Mouse (Mus musculus) kidney, adult 8-10 months (tissue): Measurements from ENCODE around the gene Nktr.

ENCODE experiments used
- DNase-seq, 2 experiments: peaks; one replicate each; pipeline ENCODE4 v3.0.0; 2022

The Nktr gene

DNA sequence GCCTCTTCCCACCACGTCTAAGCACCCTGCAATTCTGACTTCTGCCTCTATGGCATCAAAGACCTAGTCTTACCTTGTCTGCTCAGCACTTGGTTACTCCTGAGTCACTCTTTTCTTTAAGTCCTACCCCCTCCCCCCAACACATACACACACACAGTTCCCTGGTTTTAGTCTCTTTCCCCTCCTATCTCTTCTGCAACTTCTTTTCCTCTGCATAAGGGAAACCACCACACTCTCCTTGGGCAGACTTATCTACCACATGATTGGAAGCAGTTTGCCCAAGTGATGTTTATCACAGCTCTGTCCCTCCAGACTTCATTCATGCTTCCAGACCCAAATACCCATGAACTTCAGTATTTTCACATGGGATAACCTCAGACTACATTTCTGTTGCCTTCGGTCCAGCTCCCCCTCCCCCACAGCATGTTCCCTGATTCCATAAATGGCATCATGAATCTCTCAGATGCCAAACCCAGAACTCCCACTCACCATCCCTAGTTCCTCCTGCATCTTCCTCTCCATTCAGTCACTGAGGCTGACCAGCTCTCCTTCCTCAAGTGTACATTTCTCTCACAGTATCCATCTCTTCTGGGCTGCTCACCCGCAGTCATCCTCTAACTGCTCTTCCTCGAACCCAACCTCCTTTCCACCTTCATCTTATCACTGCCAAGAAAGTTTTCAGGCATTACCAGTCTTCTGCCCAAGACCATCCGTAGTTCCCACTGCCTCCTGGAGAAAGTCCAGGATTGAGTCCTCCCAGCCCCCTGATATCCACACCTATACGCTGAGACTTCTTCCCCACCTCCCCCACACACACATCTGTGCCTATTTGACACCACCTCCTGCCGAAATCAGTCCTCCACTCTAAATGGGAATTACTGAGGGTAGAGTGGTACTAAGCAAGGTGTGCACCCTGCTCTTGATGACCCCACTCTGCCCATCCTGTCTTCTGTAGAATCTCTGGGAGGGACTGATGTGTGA, 10.2 kb upstream of the Nktr start:
- DNase-seq, result no peak

- peak; percentile 99 to 100 for DNase-seq
Observed at GRCm38 (mm10) chr9:121709898-121710583, 8.9 kb upstream of the Nktr start, which contains the start of gene Ss18l2. Gene Ss18l2, plus strand, starts transcription at chr9:121710329.

DNA sequence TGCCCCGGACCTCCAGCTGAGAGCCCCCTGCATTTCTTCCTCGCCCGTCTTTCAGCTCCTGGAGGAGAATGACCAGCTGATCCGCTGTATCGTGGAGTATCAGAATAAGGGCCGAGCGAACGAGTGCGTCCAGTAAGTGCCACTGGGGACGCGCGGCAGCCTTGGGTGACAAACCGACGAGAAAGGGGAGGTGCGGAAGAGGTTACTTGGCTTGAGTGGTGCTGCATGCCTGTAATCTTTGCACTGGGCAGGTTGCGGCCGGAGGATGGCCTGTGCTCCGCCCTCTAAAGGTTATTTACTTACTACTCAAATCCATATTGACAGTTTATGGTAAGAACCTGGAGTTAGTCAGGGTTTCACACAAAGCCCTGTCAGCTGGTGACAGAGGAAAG, 8.4 kb upstream of the Nktr start:
- DNase-seq, result peak in 1 of 2 experiments; percentile 56

DNA sequence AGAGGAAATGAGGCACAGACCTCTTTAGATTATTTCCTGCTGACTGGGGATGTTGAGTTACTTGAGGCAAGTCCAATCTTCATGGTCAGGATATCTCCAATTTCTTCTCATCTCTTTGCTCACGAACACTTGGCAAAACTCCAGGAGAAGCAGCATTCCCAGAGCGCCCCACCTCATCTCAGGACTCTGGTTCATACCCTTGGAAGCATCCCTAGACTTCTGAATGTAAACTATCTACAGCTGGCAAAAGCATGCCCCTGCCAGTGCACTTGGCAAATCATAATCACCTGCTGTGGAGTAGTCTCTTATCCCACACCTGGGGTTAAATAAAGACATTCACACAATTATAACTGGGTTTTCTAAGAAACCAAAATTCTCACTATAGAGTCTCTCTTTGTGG, 1.9 kb upstream of the Nktr start:
- DNase-seq, result no peak

DNA sequence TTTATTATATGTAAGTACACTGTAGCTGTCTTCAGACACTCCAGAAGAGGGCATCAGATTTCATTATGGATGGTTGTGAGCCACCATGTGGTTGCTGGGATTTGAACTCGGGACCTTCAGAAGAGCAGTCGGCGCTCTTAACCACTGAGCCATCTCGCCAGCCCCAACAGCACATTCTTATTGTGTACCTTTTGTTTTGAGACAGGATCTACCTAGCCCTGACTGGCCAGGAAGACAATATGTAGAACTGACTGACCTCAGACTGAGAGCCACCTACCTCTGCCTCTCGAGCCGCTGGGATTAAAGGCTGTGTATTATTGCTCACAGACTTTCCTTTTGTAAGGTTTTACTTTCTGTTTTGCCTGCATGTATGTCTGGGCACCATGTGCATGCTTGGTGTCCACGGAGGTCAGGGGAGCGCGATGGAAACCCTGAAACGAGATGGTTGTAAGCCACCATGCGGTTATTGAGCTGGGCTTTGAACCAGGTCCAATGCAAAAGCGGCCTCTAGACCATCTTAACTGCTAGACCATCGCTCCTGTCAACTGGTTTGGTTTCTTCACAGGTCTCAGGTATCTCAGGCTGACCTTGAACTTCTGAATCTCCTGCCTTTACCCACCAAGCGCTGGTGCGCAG, 781 bp upstream of the Nktr start:
- DNase-seq, result no peak

- DNase-seq, result peak in 1 of 2 experiments; percentile 42
Observed at GRCm38 (mm10) chr9:121719347-121720331, 670 bp downstream of the Nktr start.

- no peak for DNase-seq
Observed at GRCm38 (mm10) chr9:121740490-121740889, 21.5 kb downstream of the Nktr start.

DNA sequence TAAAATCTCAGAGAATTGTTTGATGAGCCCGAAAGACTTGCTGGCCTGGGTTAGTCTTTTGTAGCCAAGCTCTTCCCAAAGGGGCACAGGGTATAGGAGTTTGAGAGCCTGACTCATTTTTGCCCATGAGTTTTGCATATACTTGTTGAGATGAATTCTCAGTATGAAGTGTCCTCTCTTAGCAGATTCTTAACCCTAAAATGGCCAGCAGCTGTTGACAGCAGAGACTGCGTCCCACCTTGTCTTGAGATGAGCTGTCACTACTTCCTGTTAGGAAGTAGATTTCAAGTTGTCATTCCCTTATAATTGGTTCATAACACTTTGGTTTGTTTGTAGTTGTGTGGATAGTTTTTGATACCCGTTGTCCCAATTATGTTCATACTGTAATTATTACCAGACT, 22.2 kb downstream of the Nktr start:
- no peak for DNase-seq

GRCm38 (mm10) chr9:121744051-121744450, 25.1 kb downstream of the Nktr start:
- DNase-seq, result no peak

DNA sequence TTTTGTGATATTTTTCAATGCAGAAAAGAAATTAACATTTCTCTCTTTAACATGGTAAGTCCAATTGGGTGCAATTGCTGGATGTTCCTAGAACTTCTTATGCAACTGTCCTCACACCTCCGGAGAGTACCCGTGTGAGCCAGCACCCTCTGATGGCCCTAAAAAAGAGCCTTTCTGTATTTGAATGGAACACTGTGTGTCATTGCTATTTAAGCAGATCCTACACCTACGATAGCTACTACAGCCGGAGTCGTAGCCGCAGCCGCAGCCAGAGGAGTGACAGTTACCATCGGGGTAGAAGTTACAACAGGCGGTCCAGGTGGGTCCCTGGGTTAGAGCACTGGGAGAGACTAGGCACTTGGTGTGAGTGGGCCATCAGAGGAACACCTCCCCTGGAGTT, 33.8 kb downstream of the Nktr start:
- DNase-seq, result no peak

GRCm38 (mm10) chr9:121754624-121755023, 35.7 kb downstream of the Nktr start:
- DNase-seq, result no peak

DNA sequence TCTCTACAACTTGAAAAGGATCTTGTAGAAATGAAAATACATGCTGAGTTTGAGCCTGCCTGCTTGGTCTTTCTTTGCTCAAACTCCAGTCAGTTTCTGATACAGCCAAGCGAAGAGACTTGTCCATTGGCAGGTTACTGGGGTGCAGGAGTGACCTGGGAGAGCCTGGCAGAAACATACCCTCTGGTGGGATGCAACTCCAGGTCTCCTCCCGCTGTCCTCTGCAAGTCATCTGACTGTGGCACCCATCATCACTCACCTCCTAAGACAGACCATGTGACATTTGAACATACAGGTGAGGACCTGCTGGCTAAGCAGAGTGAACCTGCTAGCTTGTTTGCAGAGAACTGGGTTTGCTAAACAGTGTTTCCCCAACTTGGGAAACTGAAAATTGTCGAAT, 37.8 kb downstream of the Nktr start:
- no peak for DNase-seq

GRCm38 (mm10) chr9:121757432-121757831, 38.5 kb downstream of the Nktr start:
- no peak for DNase-seq

- no peak for DNase-seq
Observed at GRCm38 (mm10) chr9:121757835-121758814, 39.2 kb downstream of the Nktr start.

GRCm38 (mm10) chr9:121759091-121760081, 40.4 kb downstream of the Nktr start, which contains the start of gene Zfp651:
Gene Zfp651, plus strand, starts transcription at chr9:121759330.
- peak; percentile 28 to 37 for DNase-seq

DNA sequence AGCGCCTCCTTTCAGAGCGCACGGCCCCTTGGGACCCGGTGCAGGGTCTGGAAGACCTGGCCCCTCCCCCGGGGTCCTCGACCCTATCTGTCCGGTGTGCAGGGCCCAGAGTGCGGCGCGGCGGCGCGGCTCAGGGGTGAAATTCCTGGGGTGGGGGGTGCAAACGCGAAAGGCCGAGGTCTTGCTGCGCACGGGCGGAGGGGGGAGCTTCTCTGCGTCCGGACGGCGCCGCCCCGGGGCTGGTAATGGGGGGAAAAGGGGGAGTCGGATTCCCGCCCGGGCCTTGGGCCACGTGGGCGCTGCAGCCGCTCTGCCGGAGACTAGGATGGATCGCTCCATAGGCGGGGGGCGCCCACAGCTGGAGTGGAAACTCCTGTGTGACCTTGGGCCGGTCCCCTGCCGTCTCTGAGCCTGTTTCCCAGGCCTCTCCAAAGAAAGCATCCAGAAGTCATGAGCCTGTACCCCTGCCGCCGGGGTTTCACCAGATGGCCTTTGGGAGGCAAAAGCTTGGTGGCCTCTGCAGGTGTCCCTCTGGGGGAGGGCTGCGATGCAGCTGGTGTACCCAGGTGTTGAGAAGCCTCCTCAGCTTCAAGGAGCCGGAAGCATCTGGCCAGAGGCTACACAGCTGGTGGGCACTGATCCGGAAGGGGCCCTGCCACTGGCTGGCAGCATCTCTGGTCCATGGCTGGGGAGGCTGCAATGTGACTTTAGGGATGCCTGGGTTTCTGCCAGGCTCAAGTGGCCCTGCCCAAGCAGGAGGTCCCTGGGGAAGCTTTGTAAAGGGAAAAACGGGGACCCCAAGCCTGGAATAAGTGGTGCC, 41.5 kb downstream of the Nktr start:
- peak; percentile 42 to 53 for DNase-seq

DNA sequence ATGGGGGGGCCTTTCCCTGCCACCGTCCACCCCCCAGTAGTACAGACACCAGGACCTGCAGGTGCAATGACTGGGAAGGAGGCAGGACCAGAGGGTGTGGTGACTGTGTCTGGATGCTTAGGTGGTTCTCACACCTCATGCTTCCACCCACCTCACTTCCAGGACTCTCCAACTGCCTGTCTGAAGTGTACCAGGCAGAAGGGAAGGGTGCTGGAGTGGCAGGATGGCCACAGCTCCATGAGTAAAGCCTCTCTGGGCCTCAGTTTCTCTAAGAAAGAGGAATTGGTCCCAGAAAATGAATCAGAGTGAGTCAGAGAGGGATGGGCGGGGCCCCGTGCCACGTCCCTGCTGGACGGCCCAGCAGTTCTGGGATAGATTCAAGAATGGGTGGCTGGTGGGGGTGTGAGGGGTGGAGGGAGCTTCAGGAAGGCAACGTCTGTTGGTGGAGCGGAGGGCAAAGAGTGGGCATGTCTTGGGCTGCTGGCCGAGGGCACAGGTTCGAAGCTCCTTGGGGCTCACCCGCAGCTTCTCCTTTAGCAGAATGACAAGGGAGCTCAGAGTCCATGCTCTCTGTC, 42.2 kb downstream of the Nktr start:
- DNase-seq, result no peak

GRCm38 (mm10) chr9:121761787-121762186, 42.8 kb downstream of the Nktr start:
- no peak for DNase-seq
